Mouse (Mus musculus): ENCODE measurements at regions not wholly inside any gene's neighbourhood (a gene's known extent, or its start where the extent isn't known, plus 50 kb on each side); places are given as distances from the start of the nearest gene placed in this dataset.

DNA sequence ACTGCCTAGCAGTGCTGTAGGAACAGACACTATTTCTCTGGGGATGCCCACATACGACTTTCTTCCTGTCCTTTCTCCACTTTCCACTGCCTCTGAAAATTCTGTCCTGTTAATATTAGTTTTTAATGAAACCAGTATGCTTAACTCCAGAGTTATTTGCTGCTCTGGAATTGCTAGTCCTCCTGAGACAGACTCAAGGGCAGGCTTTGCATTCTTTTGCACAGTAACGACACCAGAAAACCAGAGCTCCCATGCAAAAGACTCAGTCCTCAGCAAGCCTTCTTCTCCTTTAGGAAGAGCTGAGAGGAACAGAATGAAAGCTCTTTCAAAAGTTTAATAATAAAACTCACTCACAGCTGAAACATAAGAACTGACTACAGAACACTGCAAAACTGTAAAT, 92.3 kb upstream of the Dab2 start:
- no peak for DNase-seq (ENCODE audit: low spot score in 2 of 2)

DNA sequence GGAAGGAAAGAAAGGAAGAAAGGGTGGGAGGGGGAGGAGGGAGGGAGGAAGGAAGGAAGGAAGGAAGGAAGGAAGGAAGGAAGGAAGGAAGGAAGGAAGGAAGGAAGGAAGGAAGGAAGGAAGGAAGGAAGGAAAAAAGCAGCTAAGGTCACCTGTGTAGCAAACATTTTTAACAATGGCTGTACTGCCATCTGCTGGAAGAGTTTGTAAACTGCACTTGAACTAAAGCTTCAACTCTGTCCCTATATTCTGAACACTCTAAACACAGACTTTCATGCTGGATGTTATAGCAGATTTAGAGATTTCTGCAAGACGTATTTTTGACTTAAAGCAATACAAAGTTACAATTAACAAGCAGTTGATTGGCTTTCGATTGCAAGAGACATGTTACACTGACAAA, 90.3 kb upstream of the Dab2 start:
- DNase-seq (ENCODE audit: low spot score in 2 of 2) = peak in 1 of 2 experiments; percentile 13

DNA sequence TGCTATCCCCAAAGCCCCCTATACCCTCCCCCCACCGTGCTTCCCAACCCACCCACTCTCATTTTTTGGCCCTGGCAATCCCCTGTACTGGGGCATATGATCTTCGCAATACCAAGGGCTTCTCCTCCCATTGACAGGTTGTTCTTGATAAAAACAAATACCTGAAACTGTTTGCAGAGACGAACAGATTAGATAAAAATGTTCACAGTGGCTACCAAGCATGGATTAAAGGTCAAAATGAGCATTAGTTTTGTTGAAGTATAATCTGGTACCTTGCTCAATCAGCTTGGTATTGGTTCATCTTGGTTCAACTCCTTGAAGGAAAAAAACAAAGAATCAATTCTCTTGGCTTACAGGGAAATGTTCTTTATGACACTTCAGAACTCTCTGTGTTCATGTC, 81.5 kb upstream of the Dab2 start:
- no peak for DNase-seq (ENCODE audit: low spot score in 2 of 2)

DNA sequence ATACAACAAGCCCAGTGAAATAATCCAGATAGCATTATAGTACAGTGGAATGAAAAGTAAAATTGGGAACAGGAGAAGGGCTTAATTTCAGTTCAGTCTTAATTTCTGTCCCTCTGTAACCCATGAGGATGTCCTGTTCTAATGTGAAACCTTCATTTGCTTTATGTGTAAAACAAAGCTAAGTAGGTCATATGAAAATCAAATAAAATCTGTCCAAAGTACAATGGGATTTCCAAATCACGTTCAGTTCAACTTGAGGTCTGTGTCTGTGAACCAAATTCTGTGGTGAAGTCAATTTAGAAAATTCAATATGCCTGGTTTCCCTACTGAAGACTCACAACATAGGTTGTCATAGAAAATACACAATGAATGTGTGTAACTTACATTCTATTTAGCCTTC, 74.4 kb upstream of the Dab2 start:
- no peak for DNase-seq (ENCODE audit: low spot score in 2 of 2)

- DNase-seq (ENCODE audit: low spot score in 2 of 2) = no peak
Measured at GRCm38 (mm10) chr15:6230618-6231017, 69.0 kb upstream of the Dab2 start.

GRCm38 (mm10) chr15:6231308-6232103, 68.1 kb upstream of the Dab2 start:
- DNase-seq (ENCODE audit: low spot score in 2 of 2) = no peak

- no peak for DNase-seq (ENCODE audit: low spot score in 2 of 2)
Measured at GRCm38 (mm10) chr15:6233621-6234020, 66.0 kb upstream of the Dab2 start.

DNA sequence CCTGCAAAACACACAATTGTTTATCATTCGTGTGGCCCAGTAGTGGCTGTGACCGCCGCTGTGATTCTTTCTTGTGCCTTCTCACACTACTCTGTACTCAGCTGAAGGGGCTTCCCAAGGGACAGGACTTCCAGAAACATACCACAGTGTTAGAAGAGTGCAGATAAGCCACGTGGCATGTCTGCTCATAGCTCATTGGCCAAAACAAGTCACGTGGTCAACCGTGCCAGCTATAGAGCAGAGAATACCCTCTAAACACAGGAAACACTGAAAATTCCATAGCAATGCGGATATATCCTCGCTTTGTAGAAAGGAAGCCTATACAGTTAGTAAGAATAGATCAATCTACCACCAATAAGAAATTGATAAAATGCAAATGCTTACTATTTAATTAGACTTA, 63.0 kb upstream of the Dab2 start:
- DNase-seq (ENCODE audit: low spot score in 2 of 2) = no peak

- DNase-seq (ENCODE audit: low spot score in 2 of 2) = no peak
Measured at GRCm38 (mm10) chr15:6237726-6238125, 61.9 kb upstream of the Dab2 start.

DNA sequence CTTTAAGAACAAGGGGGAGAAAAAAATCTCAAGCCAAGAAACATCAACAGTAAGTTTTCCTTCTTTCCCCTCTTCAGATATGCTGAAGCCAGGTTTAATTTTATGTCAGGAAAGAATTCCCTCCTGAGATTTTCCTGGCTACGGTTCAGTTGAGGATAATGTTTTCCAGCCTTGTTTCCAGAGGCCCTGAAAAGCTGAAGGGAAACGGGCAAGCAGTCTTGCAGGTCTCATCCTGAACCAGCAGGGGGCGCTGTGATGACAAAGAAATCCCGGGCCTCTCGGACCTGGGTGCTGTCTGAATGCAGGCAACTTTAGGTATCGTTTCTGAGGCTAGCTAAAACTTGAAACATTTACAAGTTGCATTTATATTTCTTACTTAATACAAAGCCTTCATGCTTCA, 61.5 kb upstream of the Dab2 start:
- peak; percentile 62 to 81 for DNase-seq (ENCODE audit: low spot score in 2 of 2)

GRCm38 (mm10) chr15:6238755-6239154, 60.8 kb upstream of the Dab2 start:
- no peak for DNase-seq (ENCODE audit: low spot score in 2 of 2)

GRCm38 (mm10) chr15:6242132-6242531, 57.5 kb upstream of the Dab2 start:
- DNase-seq (ENCODE audit: low spot score in 2 of 2) = no peak

GRCm38 (mm10) chr15:6244401-6244800, 55.2 kb upstream of the Dab2 start:
- DNase-seq (ENCODE audit: low spot score in 2 of 2) = no peak

DNA sequence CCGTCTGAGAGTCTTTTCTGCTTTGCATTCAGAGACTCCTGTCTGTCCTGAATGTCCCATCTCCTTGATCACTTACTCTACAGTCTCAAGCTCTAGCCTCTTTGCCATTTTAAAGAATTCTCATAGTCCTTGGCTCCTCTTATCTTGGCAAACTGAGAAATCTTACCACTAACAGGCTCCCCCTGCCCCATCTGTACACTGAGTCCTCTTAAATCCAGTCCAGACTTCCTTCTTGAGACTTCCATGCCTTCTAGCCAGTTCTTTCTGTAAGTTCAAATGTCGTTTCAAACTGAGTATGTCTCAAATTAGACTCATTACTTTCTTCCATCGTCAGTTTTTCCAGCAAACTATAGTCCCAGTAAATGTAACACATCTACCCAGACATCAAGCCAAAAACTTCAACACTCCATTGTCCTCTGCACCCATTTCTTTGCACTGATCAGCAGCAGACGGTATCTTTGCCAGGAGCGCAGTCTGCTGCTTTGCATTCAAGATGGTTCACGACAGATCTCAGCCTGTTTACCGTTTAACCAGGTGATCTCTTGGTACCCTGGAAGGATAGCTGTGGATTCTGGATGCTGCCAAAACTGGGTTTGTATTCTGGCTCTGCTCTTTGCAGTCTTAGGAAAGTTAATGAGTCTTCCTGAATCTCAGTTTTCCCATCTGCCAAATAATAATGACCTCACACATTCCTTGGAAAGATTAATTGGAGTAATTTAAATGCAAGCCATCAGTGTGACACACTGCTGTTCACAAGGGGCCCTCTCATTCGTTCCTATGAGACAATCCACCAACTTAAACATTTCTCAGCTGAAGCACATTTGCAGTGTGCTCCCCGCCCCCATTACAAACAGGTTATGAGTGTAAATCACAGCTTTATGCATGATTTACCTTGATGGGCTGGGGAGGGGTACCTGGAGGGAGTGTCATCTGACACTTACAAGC, 53.4 kb upstream of the Dab2 start:
- DNase-seq (ENCODE audit: low spot score in 2 of 2) = no peak

GRCm38 (mm10) chr15:6248470-6248869, 51.1 kb upstream of the Dab2 start:
- no peak for DNase-seq (ENCODE audit: low spot score in 2 of 2)

All from frontal cortex, postnatal 25 days (tissue).